Mouse (Mus musculus): Measurements from ENCODE around the gene Dnajb8. TPM values are rescaled to one million over a fixed set of nuclear protein-coding genes. Genes with fewer than 3 reads are reported as not detected.
A peak's percentile ranks its signal among the peaks of the same experiment; 100 is the strongest.

Gene Dnajb8
- polyA plus RNA-seq, 1 experiment from 2014 or later: not detected

DNA sequence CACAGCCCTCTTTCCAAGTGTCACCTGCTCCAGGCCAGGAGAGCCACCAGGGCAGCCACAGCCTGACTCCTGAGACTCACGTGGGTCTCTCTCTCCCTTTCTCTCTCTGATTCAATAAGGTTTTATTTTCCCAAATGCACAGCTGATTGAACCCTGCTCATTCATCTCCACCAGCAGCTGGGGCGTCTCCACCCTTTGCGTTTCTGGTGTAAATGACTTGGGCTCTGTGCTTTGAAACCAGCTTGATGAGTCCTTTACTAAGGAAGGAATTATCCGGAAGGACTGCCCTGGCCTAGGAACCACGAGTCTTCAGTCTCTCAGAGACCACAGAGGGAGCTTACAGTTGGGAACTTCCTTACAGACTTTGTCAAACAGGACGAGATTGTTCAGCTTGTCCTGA lies 10.2 kb downstream of the Dnajb8 start:
- H3K4me3 ChIP-seq (ENCODE audit: low read depth, low read length): no peak overlapping the region
- WGBS: 38% methylated on average over 6 of the region's 6 CpGs
- H3K4me1 ChIP-seq (ENCODE audit: control insufficient read depth, insufficient read depth, low read length): peaks cover 6% of the 10 kb centered on the region; the same call in 1 of the 2 replicates
- no peaks in the 10 kb centered on the region for H3K36me3 ChIP-seq (ENCODE audit: control insufficient read depth, insufficient read depth, low read length)
- no peaks in the 10 kb centered on the region for H3K9me3 ChIP-seq (ENCODE audit: control insufficient read depth, low read length)
- no peak overlapping the region for H3K27ac ChIP-seq (ENCODE audit: low read depth, low read length)
- 0 out of 2 replicates have a peak, but pooled peaks cover 2% of the 10 kb centered on the region for H3K27me3 ChIP-seq (ENCODE audit: control insufficient read depth, insufficient read depth, low read length)
- no peak overlapping the region for H3K4me2 ChIP-seq (ENCODE audit: low read depth, low read length)
- ATAC-seq (ENCODE audit: low read depth): no peak
- no peak overlapping the region for H3K9ac ChIP-seq (replicated peaks; ENCODE audit: low read depth, low read length)

DNA sequence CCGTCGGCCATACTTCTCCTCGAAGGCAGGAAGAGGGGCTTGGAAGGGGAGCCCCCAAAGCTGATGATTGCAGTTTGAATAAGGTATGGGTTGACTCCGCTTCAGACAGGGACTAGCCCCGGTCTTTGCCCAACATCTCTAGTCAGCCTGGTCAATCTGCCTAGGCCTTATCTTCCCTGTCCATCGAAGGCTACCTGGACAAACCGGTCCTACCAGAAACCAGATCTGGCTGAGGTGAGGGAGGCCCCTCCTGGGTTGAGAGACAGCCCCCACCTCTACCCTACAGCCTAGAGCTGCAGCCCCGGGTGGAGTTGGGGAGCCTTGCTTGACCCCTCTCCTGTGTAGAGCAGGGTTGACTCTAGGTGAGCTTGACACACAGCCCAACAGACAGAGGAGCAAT lies 11.9 kb downstream of the Dnajb8 start:
- WGBS: 84% methylated on average over 8 of the region's 8 CpGs
- H3K27me3 ChIP-seq (ENCODE audit: control insufficient read depth, insufficient read depth, low read length): peaks cover 2% of the 10 kb centered on the region; the same call in 1 of the 2 replicates
- H3K27ac ChIP-seq (ENCODE audit: low read depth, low read length): no peak overlapping the region
- peaks cover 6% of the 10 kb centered on the region; the same call in 1 of the 2 replicates for H3K4me1 ChIP-seq (ENCODE audit: control insufficient read depth, insufficient read depth, low read length)
- H3K36me3 ChIP-seq (ENCODE audit: control insufficient read depth, insufficient read depth, low read length): no peaks in the 10 kb centered on the region
- H3K4me3 ChIP-seq (ENCODE audit: low read depth, low read length): no peak overlapping the region
- H3K4me2 ChIP-seq (ENCODE audit: low read depth, low read length): no peak overlapping the region
- ATAC-seq (ENCODE audit: low read depth): no peak
- no peak overlapping the region for H3K9ac ChIP-seq (replicated peaks; ENCODE audit: low read depth, low read length)
- no peaks in the 10 kb centered on the region for H3K9me3 ChIP-seq (ENCODE audit: control insufficient read depth, low read length)

DNA sequence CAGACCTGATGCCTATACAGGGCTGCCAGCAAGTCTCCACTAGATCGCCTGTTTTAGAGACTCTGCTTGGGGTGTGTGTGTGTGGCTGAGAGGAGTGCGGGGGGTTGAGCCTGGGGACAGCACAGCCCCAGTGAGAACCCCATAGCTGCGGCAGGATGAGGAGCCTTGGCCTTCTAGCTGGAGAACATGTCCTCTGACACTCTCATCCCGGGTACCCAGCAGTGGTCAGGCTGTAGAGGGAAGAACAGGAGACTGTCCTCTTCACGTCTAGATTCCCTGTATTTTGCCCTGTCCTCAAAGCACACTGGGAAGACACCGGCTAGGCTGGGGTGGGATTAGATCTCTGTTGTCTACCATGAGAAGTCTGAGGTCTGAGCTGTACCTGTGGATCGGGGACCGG lies 13.4 kb downstream of the Dnajb8 start:
- Histone ChIP-seq H3K4me2 (ENCODE audit: low read depth, low read length) (no peak overlapping the region), H3K9ac (replicated peaks; ENCODE audit: low read depth, low read length) (no peak overlapping the region), H3K4me1 (ENCODE audit: control insufficient read depth, insufficient read depth, low read length) (peaks cover 6% of the 10 kb centered on the region; the same call in 1 of the 2 replicates), H3K36me3 (ENCODE audit: control insufficient read depth, insufficient read depth, low read length) (no peaks in the 10 kb centered on the region), H3K9me3 (ENCODE audit: control insufficient read depth, low read length) (no peaks in the 10 kb centered on the region), H3K27me3 (ENCODE audit: control insufficient read depth, insufficient read depth, low read length) (peaks cover 2% of the 10 kb centered on the region), H3K4me3 (ENCODE audit: low read depth, low read length) (no peak overlapping the region), H3K27ac (ENCODE audit: low read depth, low read length) (no peak overlapping the region)
- no peak for ATAC-seq (ENCODE audit: low read depth)
- 20% methylated on average over 8 of the region's 8 CpGs for WGBS

DNA sequence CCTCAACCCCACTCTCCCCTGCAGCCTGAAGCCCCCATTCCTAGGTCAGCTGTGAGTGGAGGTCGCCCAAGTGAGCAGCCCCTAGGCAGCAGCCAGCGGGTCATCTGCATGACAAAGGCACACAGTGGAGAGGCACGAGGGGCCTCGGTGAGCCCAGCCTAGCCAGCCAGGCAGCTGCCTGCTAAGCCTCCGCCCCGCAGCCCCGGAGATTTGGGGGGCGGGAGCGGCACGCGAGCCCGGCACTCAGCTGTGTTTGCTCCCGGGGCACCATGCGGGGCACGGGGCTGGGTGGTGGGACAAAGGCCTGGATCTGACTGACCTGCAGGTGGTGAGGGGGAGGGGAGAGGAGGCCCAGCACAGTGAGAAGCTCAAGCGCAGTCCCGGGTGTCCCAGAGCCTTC lies 13.9 kb downstream of the Dnajb8 start:
- H3K36me3 ChIP-seq (ENCODE audit: control insufficient read depth, insufficient read depth, low read length): no peaks in the 10 kb centered on the region
- peaks cover 2% of the 10 kb centered on the region for H3K27me3 ChIP-seq (ENCODE audit: control insufficient read depth, insufficient read depth, low read length)
- H3K9me3 ChIP-seq (ENCODE audit: control insufficient read depth, low read length): no peaks in the 10 kb centered on the region
- H3K9ac ChIP-seq (replicated peaks; ENCODE audit: low read depth, low read length): no peak overlapping the region
- 3% methylated on average over 17 of the region's 17 CpGs for WGBS
- no peak overlapping the region for H3K4me3 ChIP-seq (ENCODE audit: low read depth, low read length)
- H3K4me1 ChIP-seq (ENCODE audit: control insufficient read depth, insufficient read depth, low read length): peaks cover 6% of the 10 kb centered on the region; the same call in 1 of the 2 replicates
- ATAC-seq (ENCODE audit: low read depth): peak; percentile 70
- H3K27ac ChIP-seq (ENCODE audit: low read depth, low read length): no peak overlapping the region
- peak overlapping the region; percentile 30; the same call in 1 of the 2 replicates for H3K4me2 ChIP-seq (ENCODE audit: low read depth, low read length)

DNA sequence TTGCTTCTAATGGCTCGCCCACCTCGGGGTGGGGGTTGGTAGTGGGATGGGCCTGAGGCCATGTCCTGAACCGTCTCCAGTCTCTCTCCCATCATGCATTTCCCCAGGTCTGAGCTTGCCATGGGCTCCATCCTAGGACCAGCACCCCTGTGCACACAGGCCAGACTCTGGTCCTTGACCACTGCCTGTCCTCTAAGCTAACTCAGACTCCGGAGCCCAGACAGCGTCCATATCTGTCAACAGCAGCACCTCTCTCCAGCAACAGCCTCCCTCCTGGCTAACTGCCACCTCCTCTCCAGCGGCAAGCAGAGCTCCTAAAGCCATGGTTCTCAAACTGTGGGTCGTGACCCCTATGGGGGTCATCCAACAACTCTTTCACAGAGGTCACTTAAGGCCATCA lies 14.4 kb downstream of the Dnajb8 start:
- Histone ChIP-seq H3K36me3 (ENCODE audit: control insufficient read depth, insufficient read depth, low read length) (no peaks in the 10 kb centered on the region), H3K9me3 (ENCODE audit: control insufficient read depth, low read length) (no peaks in the 10 kb centered on the region), H3K9ac (replicated peaks; ENCODE audit: low read depth, low read length) (no peak overlapping the region), H3K27ac (ENCODE audit: low read depth, low read length) (no peak overlapping the region), H3K27me3 (ENCODE audit: control insufficient read depth, insufficient read depth, low read length) (peaks cover 2% of the 10 kb centered on the region), H3K4me3 (ENCODE audit: low read depth, low read length) (no peak overlapping the region), H3K4me2 (ENCODE audit: low read depth, low read length) (no peak overlapping the region), H3K4me1 (ENCODE audit: control insufficient read depth, insufficient read depth, low read length) (peaks cover 6% of the 10 kb centered on the region; the same call in 1 of the 2 replicates)
- ATAC-seq (ENCODE audit: low read depth): no peak
- WGBS: 9% methylated on average over 7 of the region's 7 CpGs

DNA sequence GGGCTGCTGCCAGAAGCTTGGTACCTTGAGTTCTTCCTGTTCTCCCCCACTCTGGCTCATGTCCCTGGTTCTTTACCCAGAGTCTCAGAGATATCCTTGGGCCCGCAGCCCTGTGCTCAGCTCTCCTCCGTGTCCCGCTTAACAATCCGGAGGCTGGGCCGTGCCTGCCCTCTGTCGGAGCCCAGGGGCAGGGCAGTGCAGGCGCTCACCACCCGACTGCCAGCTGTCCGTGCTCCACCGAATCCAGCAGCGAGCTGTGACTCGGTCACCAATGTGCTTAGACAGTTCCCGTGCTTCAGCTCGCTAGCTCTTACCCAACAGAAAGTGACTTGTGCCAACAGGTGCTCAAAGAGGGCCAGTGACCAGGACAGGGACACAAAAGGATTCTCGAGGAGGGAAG lies 20.5 kb downstream of the Dnajb8 start:
- no peaks in the 10 kb centered on the region for H3K9me3 ChIP-seq (ENCODE audit: control insufficient read depth, low read length)
- no peak overlapping the region for H3K4me2 ChIP-seq (ENCODE audit: low read depth, low read length)
- H3K36me3 ChIP-seq (ENCODE audit: control insufficient read depth, insufficient read depth, low read length): no peaks in the 10 kb centered on the region
- H3K27me3 ChIP-seq (ENCODE audit: control insufficient read depth, insufficient read depth, low read length): no peaks in the 10 kb centered on the region; the same call in none of the 2 replicates
- no peak overlapping the region for H3K4me3 ChIP-seq (ENCODE audit: low read depth, low read length)
- WGBS: 2% methylated on average over 15 of the region's 15 CpGs
- no peaks in the 10 kb centered on the region for H3K4me1 ChIP-seq (ENCODE audit: control insufficient read depth, insufficient read depth, low read length)
- peak; percentile 65; the same call in 1 of the 2 replicates for ATAC-seq (ENCODE audit: low read depth)
- H3K9ac ChIP-seq (replicated peaks; ENCODE audit: low read depth, low read length): no peak overlapping the region
- H3K27ac ChIP-seq (ENCODE audit: low read depth, low read length): no peak overlapping the region

DNA sequence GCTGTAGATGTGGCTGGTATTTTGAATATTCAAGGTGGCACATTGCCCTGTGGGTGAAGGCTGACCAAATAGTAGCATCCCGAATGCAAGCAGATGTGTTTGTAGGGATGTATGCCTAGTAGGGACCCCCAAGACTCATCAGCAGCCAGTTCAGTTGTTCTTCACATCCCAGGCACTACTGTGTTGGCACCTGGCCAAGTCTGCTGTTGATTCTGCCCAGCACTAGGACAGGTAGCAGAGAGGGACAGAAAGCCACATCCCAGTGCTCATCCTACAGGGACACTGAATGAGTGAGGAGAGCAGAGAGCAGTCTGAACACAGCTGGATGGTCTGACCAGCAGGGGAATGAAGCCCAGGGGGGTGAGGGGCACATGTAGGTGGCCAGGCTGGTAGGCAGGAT lies 27.2 kb downstream of the Dnajb8 start:
- no peak overlapping the region for H3K27ac ChIP-seq (ENCODE audit: low read depth, low read length)
- H3K4me3 ChIP-seq (ENCODE audit: low read depth, low read length): no peak overlapping the region
- WGBS: 84% methylated on average over 1 of the region's 1 CpGs
- no peaks in the 10 kb centered on the region for H3K9me3 ChIP-seq (ENCODE audit: control insufficient read depth, low read length)
- no peaks in the 10 kb centered on the region for H3K36me3 ChIP-seq (ENCODE audit: control insufficient read depth, insufficient read depth, low read length)
- H3K4me1 ChIP-seq (ENCODE audit: control insufficient read depth, insufficient read depth, low read length): no peaks in the 10 kb centered on the region
- H3K9ac ChIP-seq (replicated peaks; ENCODE audit: low read depth, low read length): no peak overlapping the region
- H3K27me3 ChIP-seq (ENCODE audit: control insufficient read depth, insufficient read depth, low read length): no peaks in the 10 kb centered on the region
- H3K4me2 ChIP-seq (ENCODE audit: low read depth, low read length): no peak overlapping the region
- ATAC-seq (ENCODE audit: low read depth): no peak

DNA sequence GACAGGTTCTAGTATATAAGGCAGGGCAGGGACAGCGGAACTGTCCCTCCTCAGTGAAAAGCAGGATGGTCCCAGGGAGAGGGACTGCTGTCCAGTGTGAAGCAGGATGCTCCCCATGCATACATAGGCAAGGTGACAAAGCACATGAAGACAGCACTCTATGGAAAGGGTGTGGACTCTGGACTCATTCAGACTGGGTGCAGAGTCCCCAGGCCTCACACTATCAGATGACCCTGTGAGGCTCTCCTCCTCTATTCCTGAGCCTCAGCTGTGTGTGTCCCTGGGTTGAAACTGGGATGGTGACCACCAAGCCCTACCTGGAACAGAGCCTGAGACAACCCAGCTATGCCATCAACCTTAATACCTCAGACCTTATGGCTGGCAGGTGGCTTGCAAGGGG lies 29.3 kb downstream of the Dnajb8 start:
- Histone ChIP-seq H3K4me2 (ENCODE audit: low read depth, low read length) (no peak overlapping the region), H3K27me3 (ENCODE audit: control insufficient read depth, insufficient read depth, low read length) (no peaks in the 10 kb centered on the region), H3K9me3 (ENCODE audit: control insufficient read depth, low read length) (no peaks in the 10 kb centered on the region), H3K9ac (replicated peaks; ENCODE audit: low read depth, low read length) (no peak overlapping the region), H3K27ac (ENCODE audit: low read depth, low read length) (no peak overlapping the region), H3K4me1 (ENCODE audit: control insufficient read depth, insufficient read depth, low read length) (no peaks in the 10 kb centered on the region), H3K4me3 (ENCODE audit: low read depth, low read length) (no peak overlapping the region), H3K36me3 (ENCODE audit: control insufficient read depth, insufficient read depth, low read length) (no peaks in the 10 kb centered on the region)
- ATAC-seq (ENCODE audit: low read depth): no peak
- WGBS: 100% methylated on average over 1 of the region's 1 CpGs

DNA sequence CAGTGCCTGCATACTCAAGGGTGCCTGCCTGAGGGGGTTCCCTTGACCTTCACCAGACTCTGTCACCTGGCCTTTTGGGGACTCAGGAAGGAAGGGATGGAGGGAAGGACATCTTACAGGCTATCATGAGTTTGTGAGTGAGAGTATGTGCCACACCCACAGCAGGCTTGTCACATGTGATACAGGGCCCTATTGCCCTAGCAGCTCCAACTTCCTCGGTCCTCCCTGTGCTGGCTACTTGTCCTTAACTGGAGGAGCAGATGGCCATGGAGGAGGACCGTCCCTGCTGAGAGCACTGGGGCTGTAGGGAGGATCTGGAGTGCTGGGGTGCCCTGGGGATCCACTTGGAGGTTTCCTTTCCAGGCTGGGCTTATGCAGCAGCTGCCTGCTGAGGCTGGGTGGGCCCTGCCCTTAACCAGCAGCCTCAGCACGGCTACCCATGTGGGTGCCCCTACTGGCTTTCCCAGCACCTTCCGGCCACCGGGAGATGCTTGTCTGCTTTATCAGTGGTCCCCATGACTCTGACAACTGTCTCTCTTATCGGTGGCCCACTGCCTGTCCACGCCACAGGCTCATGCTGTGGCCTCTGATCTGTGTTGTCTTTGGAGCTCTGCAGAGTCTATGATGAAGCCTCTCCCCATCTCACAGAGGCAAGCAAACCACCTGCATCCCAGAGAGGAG lies 29.9 kb downstream of the Dnajb8 start:
- Histone ChIP-seq H3K27ac (ENCODE audit: low read depth, low read length) (no peak overlapping the region), H3K9me3 (ENCODE audit: control insufficient read depth, low read length) (no peaks in the 10 kb centered on the region), H3K36me3 (ENCODE audit: control insufficient read depth, insufficient read depth, low read length) (no peaks in the 10 kb centered on the region), H3K27me3 (ENCODE audit: control insufficient read depth, insufficient read depth, low read length) (no peaks in the 10 kb centered on the region), H3K4me2 (ENCODE audit: low read depth, low read length) (no peak overlapping the region), H3K4me3 (ENCODE audit: low read depth, low read length) (no peak overlapping the region), H3K4me1 (ENCODE audit: control insufficient read depth, insufficient read depth, low read length) (no peaks in the 10 kb centered on the region), H3K9ac (replicated peaks; ENCODE audit: low read depth, low read length) (no peak overlapping the region)
- WGBS: 83% methylated on average over 7 of the region's 7 CpGs
- no peak for ATAC-seq (ENCODE audit: low read depth)

Data from neural tube, embryonic 14.5 days (tissue).